Mouse (Mus musculus) forelimb bud, embryonic 11.5 days (tissue): ENCODE results near the gene Erc2.

Source experiments
- DNase-seq: peaks from one replicate; pipeline ENCODE4 v3.0.0-alpha.2; 2012; ENCODE audit warnings: low read depth, low spot score

Gene Erc2

GRCm38 (mm10) chr14:28173736-28174135, 551.5 kb downstream of the Erc2 start:
- DNase-seq, result no peak

- no peak for DNase-seq
Measured at GRCm38 (mm10) chr14:28181070-28181825, 559.0 kb downstream of the Erc2 start.

- DNase-seq, result peak; percentile 76
Measured at GRCm38 (mm10) chr14:28192711-28193364, 570.6 kb downstream of the Erc2 start.

- peak; percentile 23 for DNase-seq
Measured at GRCm38 (mm10) chr14:28203874-28204273, 581.6 kb downstream of the Erc2 start.

GRCm38 (mm10) chr14:28206303-28206702, 584.1 kb downstream of the Erc2 start:
- DNase-seq, result no peak

- no peak for DNase-seq
Measured at GRCm38 (mm10) chr14:28225550-28225949, 603.3 kb downstream of the Erc2 start.

GRCm38 (mm10) chr14:28230563-28230962, 608.3 kb downstream of the Erc2 start:
- no peak for DNase-seq

- DNase-seq, result no peak
Measured at GRCm38 (mm10) chr14:28231241-28231640, 609.0 kb downstream of the Erc2 start.

GRCm38 (mm10) chr14:28238336-28239048, 616.3 kb downstream of the Erc2 start:
- DNase-seq, result no peak

GRCm38 (mm10) chr14:28240111-28240510, 617.9 kb downstream of the Erc2 start:
- peak; percentile 47 for DNase-seq

GRCm38 (mm10) chr14:28242743-28243142, 620.5 kb downstream of the Erc2 start:
- DNase-seq, result no peak

GRCm38 (mm10) chr14:28243474-28243873, 621.2 kb downstream of the Erc2 start:
- no peak for DNase-seq

GRCm38 (mm10) chr14:28262706-28263105, 640.5 kb downstream of the Erc2 start:
- no peak for DNase-seq

GRCm38 (mm10) chr14:28267367-28267766, 645.1 kb downstream of the Erc2 start:
- DNase-seq, result no peak

- DNase-seq, result no peak
Measured at GRCm38 (mm10) chr14:28271846-28272245, 649.6 kb downstream of the Erc2 start.

GRCm38 (mm10) chr14:28273669-28274068, 651.4 kb downstream of the Erc2 start:
- DNase-seq, result no peak

GRCm38 (mm10) chr14:28274826-28275225, 652.6 kb downstream of the Erc2 start:
- DNase-seq, result peak; percentile 43

GRCm38 (mm10) chr14:28278951-28279350, 656.7 kb downstream of the Erc2 start:
- no peak for DNase-seq

- DNase-seq, result no peak
Measured at GRCm38 (mm10) chr14:28280376-28280775, 658.1 kb downstream of the Erc2 start.

- no peak for DNase-seq
Measured at GRCm38 (mm10) chr14:28283319-28284095, 661.3 kb downstream of the Erc2 start.

- no peak for DNase-seq
Measured at GRCm38 (mm10) chr14:28286511-28286910, 664.3 kb downstream of the Erc2 start.

GRCm38 (mm10) chr14:28288196-28288595, 666.0 kb downstream of the Erc2 start:
- DNase-seq, result no peak
